Mouse (Mus musculus) spleen, adult 12 weeks (tissue): Measurements from ENCODE around the gene Cyp24a1.
"Not testable (repeated sequence)": the region's sequence is repeated elsewhere in the genome, so short reads cannot be mapped to it uniquely, and the experiment has no call there.

Source experiments
- DNase-seq: peaks from one replicate; pipeline ENCODE4 v3.0.0; 2022; ENCODE audit warnings: low spot score

Cyp24a1 gene

GRCm38 (mm10) chr2:170494784-170495710 lies 1.9 kb downstream of the Cyp24a1 start:
- DNase-seq = no peak

GRCm38 (mm10) chr2:170487890-170488502 lies 8.9 kb downstream of the Cyp24a1 start:
- DNase-seq = no peak

- no peak for DNase-seq
These were observed 9.7 kb downstream of the Cyp24a1 start for GRCm38 (mm10) chr2:170487202-170487601.

GRCm38 (mm10) chr2:170483914-170484313 lies 13.0 kb downstream of the Cyp24a1 start:
- DNase-seq = no peak

GRCm38 (mm10) chr2:170482019-170482540 lies 14.9 kb downstream of the Cyp24a1 start:
- no peak for DNase-seq

- DNase-seq = no peak
These were observed 20.3 kb downstream of the Cyp24a1 start for GRCm38 (mm10) chr2:170476643-170477042.

- no peak for DNase-seq
These were observed 20.7 kb downstream of the Cyp24a1 start for GRCm38 (mm10) chr2:170476215-170476614.

- DNase-seq = no peak
These were observed 21.8 kb downstream of the Cyp24a1 start for GRCm38 (mm10) chr2:170475164-170475563.

- no peak for DNase-seq
These were observed 22.8 kb downstream of the Cyp24a1 start for GRCm38 (mm10) chr2:170474125-170474524.

- no peak for DNase-seq
These were observed 26.4 kb downstream of the Cyp24a1 start for GRCm38 (mm10) chr2:170470591-170470990.

GRCm38 (mm10) chr2:170469616-170470308 lies 27.2 kb downstream of the Cyp24a1 start:
- no peak for DNase-seq

GRCm38 (mm10) chr2:170468009-170468408 lies 28.9 kb downstream of the Cyp24a1 start:
- no peak for DNase-seq

GRCm38 (mm10) chr2:170464817-170465216 lies 32.1 kb downstream of the Cyp24a1 start:
- no peak for DNase-seq

GRCm38 (mm10) chr2:170461652-170462051 lies 35.3 kb downstream of the Cyp24a1 start:
- DNase-seq = no peak

GRCm38 (mm10) chr2:170459805-170460204 lies 37.1 kb downstream of the Cyp24a1 start:
- no peak for DNase-seq

- no peak for DNase-seq
These were observed 37.8 kb downstream of the Cyp24a1 start for GRCm38 (mm10) chr2:170459183-170459582.

- DNase-seq = not testable (repeated sequence)
These were observed 43.1 kb downstream of the Cyp24a1 start for GRCm38 (mm10) chr2:170453809-170454208.

GRCm38 (mm10) chr2:170450933-170451332 lies 46.0 kb downstream of the Cyp24a1 start:
- peak; percentile 19 for DNase-seq

GRCm38 (mm10) chr2:170447651-170448050 lies 49.3 kb downstream of the Cyp24a1 start:
- no peak for DNase-seq

GRCm38 (mm10) chr2:170446843-170447383 lies 50.0 kb downstream of the Cyp24a1 start:
- no peak for DNase-seq

GRCm38 (mm10) chr2:170445861-170446260 lies 51.1 kb downstream of the Cyp24a1 start:
- DNase-seq = no peak

GRCm38 (mm10) chr2:170442535-170442934 lies 54.4 kb downstream of the Cyp24a1 start:
- DNase-seq = no peak
